Mouse (Mus musculus): ENCODE data around the gene Man1b1.

Man1b1 gene

DNA sequence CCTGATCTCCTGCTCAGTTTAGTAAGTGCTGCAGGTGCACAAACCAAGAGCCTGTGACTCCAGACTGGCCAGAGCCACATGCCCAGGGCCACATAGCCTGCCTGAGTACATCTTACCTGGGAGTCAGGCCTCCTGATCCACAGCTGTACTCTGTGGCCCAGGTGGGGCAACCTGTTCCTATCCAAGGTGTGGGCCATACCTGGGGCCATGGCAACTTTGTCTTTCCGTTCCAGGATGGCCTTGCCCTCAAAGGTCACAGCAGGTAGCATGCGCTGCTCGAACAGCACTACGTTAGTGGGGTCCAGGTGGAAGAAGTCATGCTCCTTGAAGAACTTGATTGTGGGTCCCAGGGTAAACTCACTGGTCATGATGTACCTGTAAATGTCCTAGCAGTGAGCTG, 32.2 kb downstream of the Man1b1 start:
- DNase-seq (ENCODE audit: low spot score in 2 of 2), result no peak

DNA sequence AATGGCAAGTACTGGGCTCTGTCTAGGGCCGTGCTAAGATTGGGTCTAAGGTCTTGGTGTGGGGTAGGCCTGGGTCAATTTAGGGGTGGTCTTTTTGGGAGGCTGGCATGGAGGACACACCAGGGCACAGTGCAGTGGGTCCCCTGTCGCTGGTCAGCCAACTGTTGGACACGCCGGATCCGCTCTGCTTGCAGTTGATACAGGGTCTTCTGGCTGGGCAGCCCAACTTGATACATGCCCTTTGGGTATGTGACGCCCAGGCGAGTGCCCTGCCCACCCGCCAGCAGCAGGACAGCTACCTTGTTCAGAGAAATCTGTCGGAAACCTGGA, 32.6 kb downstream of the Man1b1 start:
- no peak for DNase-seq (ENCODE audit: low spot score in 2 of 2)

DNA sequence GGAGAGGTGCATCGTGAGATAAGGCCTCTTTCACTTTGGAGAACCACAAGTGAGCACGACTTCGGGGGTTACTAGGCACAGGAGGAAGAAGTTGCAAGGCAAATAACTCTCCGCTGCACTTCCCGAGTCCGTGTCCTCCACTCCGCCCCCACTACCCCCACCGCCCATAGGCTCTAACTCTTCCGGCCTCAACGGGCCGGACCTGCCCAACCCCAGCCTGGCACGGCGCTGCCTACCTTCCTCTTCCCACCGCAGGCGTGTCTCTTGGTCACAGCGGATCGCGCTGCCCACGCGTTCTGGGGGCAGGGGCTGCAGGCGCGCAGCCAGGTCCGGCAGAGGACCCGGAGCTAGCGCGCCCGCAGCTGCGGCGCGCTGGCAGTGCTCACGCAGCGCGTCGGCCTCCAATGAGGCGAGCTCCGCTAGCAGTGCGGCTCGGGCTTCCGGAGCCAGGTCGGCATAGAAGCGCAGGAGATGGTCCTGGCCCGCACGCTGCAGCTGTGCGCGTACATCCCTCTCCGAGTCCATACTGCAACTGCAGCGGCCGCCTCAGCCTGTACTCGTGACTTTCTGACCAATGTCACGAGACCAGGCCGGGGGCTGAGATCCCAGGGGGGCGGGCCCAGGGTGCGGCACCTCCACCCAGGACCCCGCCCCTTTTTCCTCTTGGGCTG, 33.1 kb downstream of the Man1b1 start, which contains the start of gene Uap1l1:
TSS of gene Uap1l1 (minus strand) at position 592 of the 671 bp plus-strand sequence.
- peak; percentile 65 to 79 for DNase-seq (ENCODE audit: low spot score in 2 of 2)

GRCm38 (mm10) chr2:25369996-25370395, 37.9 kb downstream of the Man1b1 start:
- DNase-seq (ENCODE audit: low spot score in 2 of 2), result no peak

- peak; percentile 87 to 90 for DNase-seq (ENCODE audit: low spot score in 2 of 2)
Measured at GRCm38 (mm10) chr2:25371764-25372643, 39.9 kb downstream of the Man1b1 start, which contains the start of gene Sapcd2. Gene Sapcd2, plus strand, starts transcription at chr2:25372321.

DNA sequence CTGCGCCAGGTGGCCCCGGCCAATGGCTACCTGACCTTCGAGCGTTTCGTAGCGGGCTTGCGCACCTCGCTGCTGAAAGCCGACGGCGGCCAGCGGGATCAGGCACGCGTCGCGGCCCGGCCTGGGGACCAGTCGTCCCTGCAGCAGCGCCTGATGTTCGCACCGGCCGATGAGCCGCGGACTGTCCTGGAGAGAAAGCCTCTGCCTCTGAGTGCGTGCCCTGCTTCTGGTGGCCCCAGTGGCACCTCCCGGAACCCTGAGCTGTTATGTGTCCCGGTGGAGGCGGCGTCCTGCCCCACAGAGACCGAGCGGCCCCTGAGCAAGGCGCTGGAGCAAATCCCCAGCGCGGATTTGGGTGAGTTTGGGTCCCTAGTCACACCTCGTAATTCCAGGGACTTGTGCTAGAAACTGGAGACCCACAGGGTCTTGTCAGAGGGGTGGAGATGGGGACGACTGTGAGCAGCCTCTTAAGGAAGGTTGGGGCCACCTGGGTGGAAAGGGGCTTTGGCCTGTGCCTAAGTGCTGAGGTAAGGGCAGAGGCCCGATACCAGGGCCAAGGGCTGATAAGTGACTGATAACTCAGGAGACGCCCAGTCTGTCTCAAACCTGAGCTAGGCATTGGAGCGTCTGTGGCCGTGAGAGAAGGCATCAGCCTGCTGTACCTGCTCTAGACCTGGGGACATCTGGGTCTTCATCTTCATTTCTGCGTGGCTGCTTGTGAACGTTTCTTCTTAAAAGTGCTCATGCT, 40.7 kb downstream of the Man1b1 start:
- peak in 1 of 2 experiments; percentile 78 for DNase-seq (ENCODE audit: low spot score in 2 of 2)

GRCm38 (mm10) chr2:25373431-25373830, 41.3 kb downstream of the Man1b1 start:
- no peak for DNase-seq (ENCODE audit: low spot score in 2 of 2)

DNA sequence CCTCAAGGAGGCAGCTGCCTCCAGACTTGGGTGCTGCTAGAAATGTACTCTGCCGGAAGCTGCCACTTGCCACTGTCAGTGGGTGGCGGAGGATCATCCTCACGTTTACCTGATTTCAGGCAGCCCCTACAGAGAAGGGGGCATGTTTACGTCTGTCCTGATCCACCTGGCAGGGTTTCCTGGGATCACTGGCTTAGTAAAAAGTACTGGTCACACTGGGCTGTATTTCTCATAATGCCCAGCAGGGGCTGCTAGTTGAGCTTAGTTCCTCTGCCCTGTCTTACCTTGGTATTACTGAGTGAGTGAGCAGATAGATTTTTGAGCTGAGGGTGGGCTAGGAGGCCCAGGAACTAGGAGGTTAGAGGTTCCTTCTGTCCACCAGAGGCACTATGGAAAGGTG, 44.5 kb downstream of the Man1b1 start:
- no peak for DNase-seq (ENCODE audit: low spot score in 2 of 2)

GRCm38 (mm10) chr2:25384492-25384891, 52.4 kb downstream of the Man1b1 start:
- DNase-seq (ENCODE audit: low spot score in 2 of 2), result no peak

DNA sequence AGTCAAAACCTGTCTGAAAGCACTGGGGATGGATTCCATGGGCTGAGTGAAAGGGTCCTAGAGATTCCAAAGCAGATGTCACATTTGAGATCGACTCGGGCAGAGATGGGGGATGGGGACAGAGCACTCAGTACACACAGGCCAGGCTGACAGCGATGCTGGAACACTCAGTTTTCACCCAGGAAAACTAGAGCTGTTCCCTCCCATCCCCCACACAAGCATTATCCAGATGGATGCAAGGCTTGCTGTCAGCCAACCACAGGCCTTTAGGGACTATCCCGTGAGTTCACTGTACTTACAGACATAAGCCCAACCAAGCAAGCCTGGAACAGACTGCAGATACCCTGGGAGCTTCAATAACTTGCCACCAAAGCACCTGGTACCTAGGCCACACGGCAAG, 59.1 kb downstream of the Man1b1 start:
- DNase-seq (ENCODE audit: low spot score in 2 of 2), result no peak

GRCm38 (mm10) chr2:25394281-25395221, 62.4 kb downstream of the Man1b1 start:
- DNase-seq (ENCODE audit: low spot score in 2 of 2), result no peak

DNA sequence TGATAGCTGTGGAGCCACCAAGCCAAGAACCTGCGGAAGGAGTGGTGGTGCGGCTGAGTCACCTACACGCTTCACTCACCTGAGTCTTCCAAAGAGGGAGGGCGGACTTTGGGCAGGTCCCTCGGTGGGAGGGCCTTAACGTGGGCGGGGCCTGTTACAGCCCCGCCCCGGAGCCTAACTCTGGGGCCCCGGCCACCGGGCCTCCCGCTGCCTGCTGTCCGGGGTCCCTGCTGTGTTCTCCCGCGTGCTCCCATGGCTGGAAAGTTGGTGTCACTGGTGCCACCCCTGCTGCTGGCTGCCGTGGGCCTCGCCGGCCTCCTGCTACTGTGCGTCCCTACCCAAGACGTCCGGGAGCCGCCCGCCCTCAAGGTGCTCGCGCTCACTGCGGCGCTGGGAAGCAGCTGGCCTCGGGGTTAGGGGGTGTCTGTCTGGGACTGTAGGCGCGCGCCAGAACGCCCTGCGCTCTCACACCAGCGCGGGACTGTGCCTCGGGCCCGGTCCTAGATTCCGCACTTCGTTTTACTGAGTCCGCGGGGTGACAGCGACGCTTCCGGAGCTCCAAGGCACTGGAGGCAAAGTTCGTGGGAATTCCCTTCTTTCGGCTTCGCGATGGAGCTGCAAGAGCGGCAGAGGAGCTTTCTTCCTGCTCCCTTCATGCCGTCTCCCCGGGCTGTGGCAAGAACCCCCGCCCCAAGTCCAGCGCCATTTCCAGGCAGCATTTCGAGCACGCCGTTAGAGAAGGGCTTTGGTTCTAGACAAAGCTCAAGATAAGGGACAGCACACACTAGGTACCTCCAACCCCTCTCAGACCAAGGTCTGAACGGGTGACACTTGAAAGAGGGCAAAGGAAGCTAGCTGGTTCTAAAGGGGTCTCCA, 63.8 kb downstream of the Man1b1 start, which contains the start of gene Entpd2:
TSS of gene Entpd2 (plus strand) at position 154 of the 876 bp plus-strand sequence.
- DNase-seq (ENCODE audit: low spot score in 2 of 2), result peak in 1 of 2 experiments; percentile 12

- DNase-seq (ENCODE audit: low spot score in 2 of 2), result no peak
Measured at GRCm38 (mm10) chr2:25396597-25396983, 64.5 kb downstream of the Man1b1 start.

DNA sequence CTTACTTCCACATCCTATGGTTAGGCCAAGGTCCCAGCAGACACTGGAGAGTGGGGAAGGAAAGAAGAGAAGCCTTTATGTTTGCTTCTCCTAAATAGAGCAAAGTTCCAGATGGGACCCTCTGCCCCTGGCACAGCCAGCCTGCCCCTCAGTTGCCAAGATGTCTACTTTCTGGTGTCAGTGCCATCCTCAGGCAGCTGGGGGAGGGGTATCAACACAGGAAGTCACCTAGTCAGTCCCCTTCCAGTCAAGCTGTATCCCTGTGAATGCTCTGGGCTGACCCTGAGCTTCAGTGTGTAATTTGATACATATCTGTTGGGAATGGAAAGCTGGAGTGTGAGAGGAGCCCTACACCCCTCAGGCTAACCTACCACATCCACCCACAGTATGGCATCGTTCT, 64.9 kb downstream of the Man1b1 start:
- DNase-seq (ENCODE audit: low spot score in 2 of 2), result no peak

- no peak for DNase-seq (ENCODE audit: low spot score in 2 of 2)
Measured at GRCm38 (mm10) chr2:25398065-25398464, 65.9 kb downstream of the Man1b1 start.

GRCm38 (mm10) chr2:25399051-25399450, 66.9 kb downstream of the Man1b1 start, which contains the start of gene Npdc1:
Gene Npdc1, plus strand, starts transcription at chr2:25399351.
- DNase-seq (ENCODE audit: low spot score in 2 of 2), result no peak

- no peak for DNase-seq (ENCODE audit: low spot score in 2 of 2)
Measured at GRCm38 (mm10) chr2:25400291-25400690, 68.2 kb downstream of the Man1b1 start.

GRCm38 (mm10) chr2:25400764-25401163, 68.6 kb downstream of the Man1b1 start:
- DNase-seq (ENCODE audit: low spot score in 2 of 2), result peak in 1 of 2 experiments; percentile 25

Data from spleen, postnatal 4 days (tissue).